Mouse (Mus musculus) hindbrain, embryonic 12.5 days (tissue): ENCODE results near the gene Neurod2. TPM values are rescaled to one million over a fixed set of nuclear protein-coding genes. Genes with fewer than 3 reads are reported as not detected.
A peak's percentile ranks its signal among the peaks of the same experiment; 100 is the strongest.

Experiments
- ATAC-seq: fragments of 200-750 bp; cut with Nextera tagmentation; 2 replicates; pipeline ENCODE4 v1.8.0; 2017; ENCODE audit warnings: moderate TSS enrichment; ENCODE audit not compliant: low FRiP score
- H3K27ac ChIP-seq: fragments of 300-500 bp; sonication (generic); 2 replicates; pipeline ENCODE4 v1.5.1; 2016; ENCODE audit warnings: mild to moderate bottlenecking
- H3K27me3 ChIP-seq: fragments of 300-500 bp; sonication (generic); 2 replicates; pipeline ENCODE4 v1.6.1; 2016; ENCODE audit warnings: mild to moderate bottlenecking
- H3K36me3 ChIP-seq: fragments of 300-500 bp; sonication (generic); 2 replicates; pipeline ENCODE4 v1.6.1; 2016; ENCODE audit warnings: mild to moderate bottlenecking
- H3K4me1 ChIP-seq: fragments of 300-500 bp; sonication (generic); 2 replicates; pipeline ENCODE4 v1.6.1; 2016
- H3K4me2 ChIP-seq: fragments of 300-500 bp; sonication (generic); replicated peaks from 2 replicates; pipeline ENCODE4 v1.6.1; 2016; ENCODE audit warnings: mild to moderate bottlenecking
- H3K4me3 ChIP-seq: fragments of 300-500 bp; sonication (generic); 2 replicates; pipeline ENCODE4 v1.5.1; 2016; ENCODE audit warnings: mild to moderate bottlenecking
- H3K9ac ChIP-seq: fragments of 300-500 bp; sonication (generic); 2 replicates; pipeline ENCODE4 v1.6.1; 2016; ENCODE audit warnings: mild to moderate bottlenecking, moderate library complexity
- H3K9me3 ChIP-seq: fragments of 300-500 bp; sonication (generic); replicated peaks from 2 replicates; pipeline ENCODE4 v1.6.1; 2016; ENCODE audit warnings: mild to moderate bottlenecking
- WGBS: fragments of 180-500 bp; shearing (Covaris S2); methylation state at CpG from one replicate; pipeline ENCODE4 v1.1.7; 2016; 5-methylcytosine and 5-hydroxymethylcytosine counted together
- polyA plus RNA-seq: library from polyadenylated mRNA; unstranded; fragments of >200 nt; fragmentation: Nextera tagmentation; extraction: Ambion mirVana; gene quantifications from 2 replicates; pipeline ENCODE4 v1.2.1, GENCODE M21; 2016

The Neurod2 gene
- polyA plus RNA-seq, 1 experiment from 2014 or later = 7.2 TPM

DNA sequence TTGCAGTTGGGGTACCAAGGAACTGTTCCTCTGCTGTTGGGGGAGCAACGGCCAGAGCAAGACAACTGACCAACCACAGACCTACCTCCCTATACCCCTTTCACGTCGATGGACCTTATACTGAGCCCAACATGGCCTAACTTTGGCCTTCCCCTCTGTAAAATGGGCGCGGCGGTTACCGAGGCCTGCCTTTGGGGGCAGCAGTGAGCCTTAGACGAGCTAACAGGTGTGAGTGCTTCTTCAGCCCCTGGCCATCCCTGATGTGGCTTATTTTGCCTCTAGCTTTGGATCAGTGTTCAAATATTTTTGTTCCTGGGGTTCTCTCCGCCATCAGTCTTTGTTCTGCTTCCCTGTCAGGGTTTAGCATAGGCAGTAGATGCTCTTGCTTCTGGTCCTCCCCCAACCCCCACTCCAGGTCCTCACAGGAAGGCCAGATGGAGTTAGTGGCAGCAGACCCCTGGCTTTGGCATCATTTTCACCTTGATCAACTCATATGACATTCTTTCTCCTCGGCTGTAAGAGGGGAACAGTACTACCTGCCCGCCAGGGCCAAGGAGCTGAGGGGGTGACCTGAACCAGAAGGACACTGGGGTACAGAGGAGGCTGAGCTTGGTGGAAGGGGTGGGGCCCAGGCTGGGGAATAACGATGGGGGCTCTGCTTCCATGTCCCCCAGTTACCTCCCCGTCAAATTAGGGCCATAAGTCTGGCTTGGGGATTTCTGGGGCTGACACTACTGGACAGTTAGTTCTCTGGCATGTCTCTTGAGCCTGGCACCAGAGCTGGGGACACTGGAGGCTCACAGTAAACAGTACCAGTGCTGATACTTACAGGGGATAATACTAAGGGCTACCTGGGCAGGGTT is 7.0 kb upstream of the Neurod2 start:
- Histone ChIP-seq H3K9ac (no peak overlapping the region), H3K4me2 (no peak overlapping the region), H3K27me3 (peaks cover 96% of the 10 kb centered on the region), H3K4me1 (peaks cover 41% of the 10 kb centered on the region), H3K36me3 (no peaks in the 10 kb centered on the region), H3K27ac (no peak overlapping the region), H3K4me3 (no peak overlapping the region), H3K9me3 (no peaks in the 10 kb centered on the region)
- no peak for ATAC-seq
- 16% methylated on average over 13 of the region's 13 CpGs for WGBS

GRCm38 (mm10) chr11:98335250-98335649 is 5.8 kb upstream of the Neurod2 start:
- no peaks in the 10 kb centered on the region for H3K36me3 ChIP-seq
- ATAC-seq = no peak
- H3K27me3 ChIP-seq = peaks cover 98% of the 10 kb centered on the region
- no peak overlapping the region for H3K4me2 ChIP-seq
- H3K9me3 ChIP-seq = no peaks in the 10 kb centered on the region
- H3K4me1 ChIP-seq = peaks cover 37% of the 10 kb centered on the region
- WGBS = 11% methylated on average over 9 of the region's 9 CpGs
- no peak overlapping the region for H3K9ac ChIP-seq
- H3K27ac ChIP-seq = no peak overlapping the region
- no peak overlapping the region for H3K4me3 ChIP-seq

GRCm38 (mm10) chr11:98333981-98334741 is 4.7 kb upstream of the Neurod2 start:
- WGBS = 3% methylated on average over 40 of the region's 41 CpGs
- Histone ChIP-seq H3K4me1 (peaks cover 27% of the 10 kb centered on the region), H3K36me3 (no peaks in the 10 kb centered on the region), H3K9me3 (no peaks in the 10 kb centered on the region), H3K9ac (0 out of 2 replicates have a peak overlapping the region, but pooled peaks have one; percentile 15), H3K27ac (no peak overlapping the region), H3K4me2 (peak overlapping the region; percentile 47), H3K4me3 (peak overlapping the region; percentile 22), H3K27me3 (peaks cover 98% of the 10 kb centered on the region)
- ATAC-seq = peak; percentile 58; the same call in 1 of the 2 replicates

DNA sequence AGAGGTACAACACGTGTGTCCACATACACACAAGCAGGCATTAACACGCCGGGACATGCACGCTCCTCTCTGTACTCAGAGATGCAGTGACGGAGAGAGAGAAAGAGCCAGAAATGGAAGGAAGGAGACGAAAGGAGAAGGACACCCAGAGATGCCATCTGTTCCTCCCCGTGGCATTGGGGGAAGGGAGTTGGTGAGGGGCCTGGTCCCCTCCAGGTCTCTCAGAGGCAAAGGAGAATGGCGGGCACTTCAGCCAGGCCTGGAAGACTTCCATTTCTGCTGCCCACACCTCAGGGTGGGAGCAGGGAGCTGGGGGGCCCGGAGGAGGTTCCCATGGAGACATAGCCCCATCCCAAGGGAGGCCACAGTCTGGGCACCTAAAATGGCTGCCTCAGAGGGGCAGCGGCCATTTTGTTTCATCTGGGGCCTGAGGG is 3.8 kb upstream of the Neurod2 start:
- H3K9me3 ChIP-seq = no peaks in the 10 kb centered on the region
- ATAC-seq = no peak
- 0 out of 2 replicates have a peak overlapping the region, but pooled peaks have one; percentile 19 for H3K27ac ChIP-seq
- no peak overlapping the region for H3K9ac ChIP-seq
- no peak overlapping the region for H3K4me2 ChIP-seq
- no peak overlapping the region for H3K4me3 ChIP-seq
- 69% methylated on average over 10 of the region's 10 CpGs for WGBS
- no peaks in the 10 kb centered on the region for H3K36me3 ChIP-seq
- H3K4me1 ChIP-seq = peaks cover 22% of the 10 kb centered on the region
- H3K27me3 ChIP-seq = peaks cover 99% of the 10 kb centered on the region

DNA sequence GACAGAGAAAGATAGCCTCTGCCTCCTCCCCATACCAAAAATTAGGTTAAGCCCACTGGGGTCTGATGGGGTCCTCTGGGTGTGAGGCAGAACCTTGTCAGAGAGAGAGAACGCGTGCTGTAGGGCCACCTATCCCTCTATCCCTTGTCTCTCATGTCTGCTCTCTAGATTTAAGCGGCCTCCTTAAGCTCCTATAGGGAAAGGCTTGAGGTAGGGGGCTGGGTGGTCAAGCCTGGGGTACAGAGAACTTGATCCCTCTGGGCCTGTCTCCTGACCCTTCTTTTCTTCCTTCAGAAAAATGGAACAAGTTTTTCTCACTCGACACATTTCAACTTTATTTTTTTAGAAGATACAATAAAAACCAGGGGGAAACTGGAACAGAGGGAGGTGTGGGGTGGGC is 3.4 kb upstream of the Neurod2 start:
- Histone ChIP-seq H3K4me3 (no peak overlapping the region), H3K27me3 (peaks cover 99% of the 10 kb centered on the region), H3K4me2 (no peak overlapping the region), H3K9ac (no peak overlapping the region), H3K9me3 (no peaks in the 10 kb centered on the region), H3K4me1 (peaks cover 25% of the 10 kb centered on the region), H3K27ac (no peak overlapping the region), H3K36me3 (no peaks in the 10 kb centered on the region)
- 69% methylated on average over 4 of the region's 4 CpGs for WGBS
- no peak for ATAC-seq

GRCm38 (mm10) chr11:98332186-98332585 is 2.7 kb upstream of the Neurod2 start:
- Histone ChIP-seq H3K27me3 (peaks cover 99% of the 10 kb centered on the region), H3K4me1 (peaks cover 31% of the 10 kb centered on the region)

DNA sequence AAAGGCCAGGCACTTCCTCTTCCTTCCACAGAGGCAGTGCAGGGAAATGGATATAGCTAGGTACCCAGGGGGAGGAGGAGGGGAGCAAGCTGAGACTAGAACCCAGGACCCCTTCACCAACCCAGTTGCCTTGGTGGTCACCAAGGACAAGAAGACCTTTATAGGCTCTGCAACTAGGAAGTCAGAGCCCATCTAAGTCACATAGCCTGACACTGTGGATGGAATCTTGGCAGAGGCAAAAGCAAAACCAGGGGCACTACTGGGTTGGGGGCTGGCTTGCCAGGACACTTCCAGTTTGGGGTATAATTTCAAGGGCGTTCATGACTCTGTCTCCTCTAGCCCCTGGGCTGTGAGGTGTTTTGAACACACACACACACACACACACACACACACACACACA is 2.0 kb upstream of the Neurod2 start:
- Histone ChIP-seq H3K9me3 (no peaks in the 10 kb centered on the region), H3K4me1 (peaks cover 35% of the 10 kb centered on the region), H3K9ac (no peak overlapping the region), H3K27ac (no peak overlapping the region), H3K36me3 (no peaks in the 10 kb centered on the region), H3K27me3 (peaks cover 99% of the 10 kb centered on the region), H3K4me2 (no peak overlapping the region), H3K4me3 (no peak overlapping the region)
- WGBS = 70% methylated on average over 1 of the region's 1 CpGs
- no peak for ATAC-seq

More at GRCm38 (mm10) chr11:98332186-98332585, 2.7 kb upstream of the Neurod2 start:
- Histone ChIP-seq H3K9ac (no peak overlapping the region), H3K27ac (no peak overlapping the region), H3K36me3 (no peaks in the 10 kb centered on the region), H3K4me3 (no peak overlapping the region), H3K9me3 (no peaks in the 10 kb centered on the region), H3K4me2 (no peak overlapping the region)
- ATAC-seq = no peak
- WGBS = 83% methylated on average over 3 of the region's 3 CpGs

- 52% methylated on average over 2 of the region's 2 CpGs for WGBS
- Histone ChIP-seq H3K27me3 (peaks cover 97% of the 10 kb centered on the region), H3K4me3 (no peak overlapping the region), H3K4me1 (peaks cover 35% of the 10 kb centered on the region), H3K27ac (no peak overlapping the region), H3K4me2 (no peak overlapping the region), H3K9me3 (no peaks in the 10 kb centered on the region), H3K36me3 (no peaks in the 10 kb centered on the region), H3K9ac (no peak overlapping the region)
- ATAC-seq = no peak
These were observed 1.3 kb upstream of the Neurod2 start for GRCm38 (mm10) chr11:98330745-98331204.

- Histone ChIP-seq H3K4me2 (peak overlapping the region; percentile 52), H3K4me3 (no peak overlapping the region; the same call in 1 of the 2 replicates), H3K36me3 (no peaks in the 10 kb centered on the region), H3K27ac (peak overlapping the region; percentile 74), H3K9ac (no peak overlapping the region), H3K9me3 (no peaks in the 10 kb centered on the region), H3K4me1 (peaks cover 35% of the 10 kb centered on the region), H3K27me3 (peaks cover 97% of the 10 kb centered on the region)
- 36% methylated on average over 9 of the region's 9 CpGs for WGBS
- ATAC-seq = peak; percentile 30; the same call in 1 of the 2 replicates
These were observed 704 bp upstream of the Neurod2 start for GRCm38 (mm10) chr11:98329960-98330744.

DNA sequence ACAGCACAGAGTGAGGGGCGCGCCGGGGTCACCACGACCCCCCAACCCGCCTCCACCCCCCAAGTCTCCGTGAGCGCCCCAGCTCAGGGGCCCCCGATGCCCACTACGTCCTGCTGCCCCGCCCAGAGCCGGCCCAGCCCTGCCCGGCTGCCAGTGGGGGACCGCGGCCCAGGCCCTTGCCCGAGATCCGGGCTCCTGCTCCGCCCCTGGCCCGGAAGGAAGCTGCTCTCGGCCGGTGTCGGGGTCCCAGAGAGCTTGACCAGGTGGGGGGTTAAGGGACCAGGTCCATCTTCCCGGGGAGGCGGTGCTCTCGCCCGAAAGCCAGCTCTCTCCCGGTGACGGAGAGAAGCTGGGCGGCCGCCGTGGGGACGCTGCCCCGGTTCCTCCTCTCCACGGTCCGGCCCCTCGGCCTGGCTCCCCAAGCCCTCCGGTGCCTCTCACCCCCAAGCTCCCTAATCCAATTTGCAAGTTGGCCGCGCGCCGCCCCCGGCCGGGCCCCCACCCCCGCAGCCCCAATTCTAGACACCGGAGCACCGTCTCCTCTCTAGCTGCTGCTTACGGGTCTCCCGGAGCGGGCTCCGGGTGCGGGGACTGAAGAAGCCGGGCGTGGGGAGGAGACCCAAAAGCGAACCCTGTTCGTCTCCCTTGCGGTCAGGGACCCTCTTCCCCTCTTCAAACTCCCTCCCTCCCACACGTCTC is 928 bp downstream of the Neurod2 start:
- no peak for ATAC-seq
- H3K9ac ChIP-seq = peak overlapping the region; percentile 62
- peak overlapping the region; percentile 52 for H3K4me2 ChIP-seq
- peaks cover 97% of the 10 kb centered on the region for H3K27me3 ChIP-seq
- peaks cover 20% of the 10 kb centered on the region for H3K4me1 ChIP-seq
- no peaks in the 10 kb centered on the region for H3K36me3 ChIP-seq
- H3K9me3 ChIP-seq = no peaks in the 10 kb centered on the region
- H3K4me3 ChIP-seq = peak overlapping the region; percentile 40
- peak overlapping the region; percentile 67 for H3K27ac ChIP-seq
- WGBS = under 1% methylated on average over 40 of the region's 56 CpGs

DNA sequence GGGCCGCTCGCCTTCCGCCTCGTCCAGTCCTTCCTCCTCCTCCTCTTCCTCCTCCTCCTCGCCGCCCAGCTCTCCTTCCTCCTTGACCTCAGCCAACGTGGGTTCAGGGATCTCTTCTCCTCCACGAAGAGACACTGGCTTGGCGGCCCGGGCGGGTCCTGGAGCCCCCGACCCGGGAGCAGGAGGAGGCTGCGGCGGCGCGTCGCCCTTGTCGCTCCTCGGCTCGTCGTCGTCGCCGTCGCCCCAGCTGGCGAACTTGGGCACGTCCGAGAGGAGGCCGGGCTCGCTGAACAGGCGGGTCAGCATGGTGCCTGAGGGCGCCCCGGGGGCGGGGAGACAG is 1.4 kb downstream of the Neurod2 start:
- ATAC-seq = no peak
- Histone ChIP-seq H3K4me3 (peak overlapping the region; percentile 40), H3K36me3 (no peaks in the 10 kb centered on the region), H3K27me3 (peaks cover 97% of the 10 kb centered on the region), H3K4me1 (peaks cover 17% of the 10 kb centered on the region), H3K27ac (no peak overlapping the region), H3K9ac (peak overlapping the region; percentile 62), H3K9me3 (no peaks in the 10 kb centered on the region), H3K4me2 (peak overlapping the region; percentile 52)
- under 1% methylated on average over 34 of the region's 35 CpGs for WGBS
